Mouse (Mus musculus) G1E (cell line): ENCODE measurements around the gene Zfp512b.

Experiments used
- CTCF ChIP-seq: IDR thresholded peaks from 2 replicates; pipeline ENCODE4 v1.5.1; 2012; ENCODE audit warnings: low read depth, low read length, inconsistent platforms, mixed read lengths
- GATA1 ChIP-seq: IDR thresholded peaks from 2 replicates; pipeline ENCODE4 v1.6.1; 2012; ENCODE audit warnings: borderline replicate concordance, low read length, inconsistent platforms, mixed read lengths
- GATA2 ChIP-seq: IDR thresholded peaks from 2 replicates; pipeline ENCODE4 v1.6.1; 2012; ENCODE audit warnings: low read depth, low read length, inconsistent platforms, borderline replicate concordance
- POLR2AphosphoS5 ChIP-seq: IDR thresholded peaks from 2 replicates; pipeline ENCODE4 v1.6.1; 2012; ENCODE audit warnings: low read depth, low read length, inconsistent platforms; ENCODE audit not compliant: insufficient replicate concordance
- TAL1 ChIP-seq: conservative IDR thresholded peaks from 2 replicates; pipeline ENCODE4 v1.6.1; 2012; ENCODE audit warnings: low read depth, low read length, inconsistent platforms, mixed read lengths

DNA sequence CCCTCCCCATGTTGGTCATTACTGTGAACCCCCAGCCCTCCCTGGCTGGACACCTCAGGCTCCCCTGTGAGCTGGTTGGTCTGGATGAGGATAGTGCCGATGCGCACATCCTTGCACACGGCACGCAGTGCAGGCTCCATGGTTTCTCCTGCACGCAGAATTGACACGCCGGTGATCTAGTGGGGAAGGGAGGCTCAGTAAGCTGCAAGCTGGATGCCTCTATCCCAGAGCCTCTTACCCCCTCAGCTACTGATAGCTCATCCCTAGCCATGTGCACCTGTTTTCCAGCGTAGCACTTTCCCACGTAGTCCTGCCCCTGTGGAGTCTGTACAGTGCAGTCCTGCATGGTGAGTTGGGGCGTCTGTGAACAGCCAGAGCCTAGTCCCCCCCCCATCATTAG, 22.7 kb downstream of the Zfp512b start:
- TF ChIP-seq GATA1 (no peak), CTCF (no peak), POLR2AphosphoS5 (no peak), GATA2 (no peak), TAL1 (no peak)
